Mouse (Mus musculus) Patski (cell line): Measurements from ENCODE around the gene Qprt. TPM values are rescaled to one million over a fixed set of nuclear protein-coding genes. Genes with fewer than 3 reads are reported as not detected.

Source experiments
- ATAC-seq: fragments of 100-300 bp; one replicate; pipeline ENCODE4 v1.8.0; 2021
- CTCF ChIA-PET: fragments of 350-600 bp; sonication (Branson Sonifier 250); formaldehyde crosslinking; loops from one replicate; lab custom pipeline; 2022; ENCODE audit warnings: inconsistent platforms; lab: Charles Lee
- POLR2A ChIA-PET: fragments of 350-600 bp; sonication (Branson Sonifier 250); formaldehyde crosslinking; loops from one replicate; lab custom pipeline; 2022; ENCODE audit warnings: antibody characterized with exemption, inconsistent platforms; lab: Charles Lee
- DNase-seq: peaks from one replicate; pipeline ENCODE4 v3.0.0-alpha.2; 2011; ENCODE audit warnings: low read depth, low spot score
- H3K27me3 ChIP-seq: fragments of 371-371 bp; one replicate; pipeline ENCODE4 v1.5.1; 2021
- CTCF ChIP-seq: fragments of 100-300 bp; IDR thresholded peaks from one replicate; pipeline ENCODE4 v1.5.1; 2021
- in situ Hi-C: fragments of 300-500 bp; cut with MboI; formaldehyde crosslinking; loops from 3 replicates; pipeline ENCODE4 v1.11.1; 2018; ENCODE audit warnings: low pct_unique_long_range_greater_than_20kb, mixed read lengths
- polyA plus RNA-seq: library from polyadenylated mRNA; unstranded; gene quantifications from one replicate; pipeline ENCODE4 v1.2.3, GENCODE M21; 2021

Gene Qprt
- polyA plus RNA-seq, 1 experiment from 2014 or later = not detected

DNA sequence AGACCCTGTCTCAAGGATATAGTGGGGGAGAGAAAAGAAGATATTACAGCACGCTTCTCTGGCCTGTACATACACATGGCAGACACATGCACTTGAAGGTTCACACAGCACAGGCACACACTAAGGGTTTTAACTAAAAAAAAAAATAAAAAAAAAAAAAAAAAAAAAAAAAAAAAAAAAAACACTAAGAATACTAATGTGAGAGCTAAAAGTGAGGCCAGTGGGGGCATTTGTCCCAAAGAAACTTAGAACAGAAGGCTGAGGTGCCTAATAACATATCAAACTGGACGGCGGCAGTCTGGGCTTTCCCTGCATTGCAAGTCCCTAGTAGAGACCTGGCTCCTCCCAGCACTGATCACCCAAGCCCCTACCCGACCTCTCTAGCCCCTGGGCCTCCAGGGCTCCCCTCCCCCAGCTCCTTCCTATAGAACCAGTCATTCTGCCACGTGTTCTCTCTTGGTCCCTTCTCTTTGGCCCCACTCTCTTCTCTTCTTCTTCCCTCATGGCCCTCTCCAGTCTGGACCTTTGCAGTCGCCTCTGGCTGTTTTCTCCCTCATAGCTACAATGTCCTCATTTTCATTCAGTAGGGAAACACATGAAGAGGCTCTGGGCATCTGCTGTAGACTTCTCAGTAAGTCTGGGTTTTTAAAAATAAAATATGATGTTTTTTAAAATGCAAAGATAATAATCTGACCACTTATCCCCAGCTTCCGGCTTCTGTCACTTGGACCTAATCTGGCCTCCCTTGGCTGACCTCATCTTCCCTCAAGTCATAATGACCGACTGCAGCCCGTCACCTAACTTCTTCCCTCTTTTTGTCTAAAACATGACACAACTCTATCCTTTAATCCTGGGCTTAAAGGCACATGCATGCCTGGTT, 23.6 kb upstream of the Qprt start:
- DNase-seq (no peak), ATAC-seq (no peak)
- CTCF ChIA-PET = interaction anchor here (1.3 to 2.3 kb wide), 3 partner anchors 12 to 39 kb away, joined by 3 to 6 read pairs (median 3); no protein-coding TSS in a partner anchor
- H3K27me3 ChIP-seq = no peaks in the 10 kb centered on the region
- in situ Hi-C loops = no loop called here
- POLR2A ChIA-PET = no interaction called here
- no peak for TF ChIP-seq CTCF

DNA sequence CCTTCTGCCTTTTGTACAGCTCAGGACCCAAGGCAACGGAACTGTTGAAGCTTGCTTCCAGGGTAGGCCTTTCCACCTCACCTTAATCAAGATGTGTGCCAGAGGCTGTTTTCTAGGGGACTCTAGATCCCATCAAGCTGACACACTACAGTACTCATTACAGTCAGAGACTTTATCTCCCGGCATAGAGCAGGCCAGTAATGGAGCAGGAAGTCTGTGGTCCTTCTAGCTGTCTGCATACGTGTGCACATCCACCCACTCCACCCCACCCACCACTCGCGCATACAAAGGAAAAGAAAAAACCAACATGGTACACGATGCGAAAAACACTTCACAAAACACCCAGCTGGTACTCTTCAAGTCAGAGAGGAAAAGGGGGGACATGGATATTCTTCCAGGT, 22.4 kb upstream of the Qprt start:
- in situ Hi-C loops = no loop called here
- ChIA-PET CTCF (interaction anchor here (1.0 to 2.5 kb wide), 5 partner anchors 13 to 70 kb away, joined by 3 to 6 read pairs (median 3); no protein-coding TSS in a partner anchor), POLR2A (no interaction called here)
- no peaks in the 10 kb centered on the region for H3K27me3 ChIP-seq
- DNase-seq = no peak
- no peak for TF ChIP-seq CTCF
- ATAC-seq = no peak

DNA sequence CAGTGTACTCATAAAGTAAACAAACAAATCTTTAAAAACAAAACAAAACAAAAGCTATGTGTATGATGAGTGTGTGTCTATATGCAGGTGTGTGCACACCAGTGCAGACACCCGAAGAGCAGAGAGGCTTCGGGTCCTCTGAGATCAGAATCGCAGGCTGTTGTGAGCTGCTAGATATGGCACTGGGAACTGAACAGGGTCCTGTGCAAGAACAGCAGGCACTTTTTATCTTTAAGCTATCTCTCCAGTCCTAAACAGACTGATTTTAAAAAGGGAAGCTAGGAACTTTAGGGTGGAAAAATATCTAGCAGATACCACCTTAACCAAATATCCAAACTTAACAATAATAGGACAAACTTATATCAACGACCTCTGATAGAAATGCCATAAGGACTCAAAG, 20.6 kb upstream of the Qprt start:
- DNase-seq (no peak), ATAC-seq (no peak)
- TF ChIP-seq CTCF = no peak
- CTCF ChIA-PET = interaction anchor here (2.5 kb wide), 1 partner anchor 12 kb away, joined by 6 read pairs; no protein-coding TSS in a partner anchor
- no peaks in the 10 kb centered on the region for H3K27me3 ChIP-seq
- POLR2A ChIA-PET = interaction anchor here (0.6 kb wide), 1 partner anchor 31 kb away, joined by 3 read pairs; no protein-coding TSS in a partner anchor
- in situ Hi-C loops = no loop called here

DNA sequence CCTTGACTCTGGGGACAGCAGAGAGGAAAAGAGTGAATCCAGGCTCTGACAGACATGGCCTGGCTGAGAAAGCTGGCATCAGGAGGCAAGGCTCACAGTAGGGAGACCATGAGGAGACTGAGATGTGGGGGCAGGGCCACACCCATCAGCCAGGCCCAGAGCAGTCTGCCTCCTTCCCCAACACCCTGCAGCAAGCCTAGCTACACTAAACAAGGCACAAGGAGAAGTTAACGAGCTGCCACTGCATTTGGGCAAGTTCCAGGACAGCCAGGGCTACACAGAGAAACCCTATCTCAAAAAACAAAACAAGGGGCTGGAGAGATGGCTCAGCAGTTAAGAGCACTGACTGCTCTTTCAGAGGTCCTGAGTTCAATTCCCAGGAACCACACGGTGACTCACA, 20.2 kb upstream of the Qprt start:
- no peak for DNase-seq
- ChIA-PET CTCF (interaction anchor here (2.5 kb wide), 1 partner anchor 12 kb away, joined by 6 read pairs; no protein-coding TSS in a partner anchor), POLR2A (interaction anchor here (0.6 kb wide), 1 partner anchor 31 kb away, joined by 3 read pairs; no protein-coding TSS in a partner anchor)
- no peak for ATAC-seq
- TF ChIP-seq CTCF = no peak
- no peaks in the 10 kb centered on the region for H3K27me3 ChIP-seq
- in situ Hi-C loops = no loop called here

DNA sequence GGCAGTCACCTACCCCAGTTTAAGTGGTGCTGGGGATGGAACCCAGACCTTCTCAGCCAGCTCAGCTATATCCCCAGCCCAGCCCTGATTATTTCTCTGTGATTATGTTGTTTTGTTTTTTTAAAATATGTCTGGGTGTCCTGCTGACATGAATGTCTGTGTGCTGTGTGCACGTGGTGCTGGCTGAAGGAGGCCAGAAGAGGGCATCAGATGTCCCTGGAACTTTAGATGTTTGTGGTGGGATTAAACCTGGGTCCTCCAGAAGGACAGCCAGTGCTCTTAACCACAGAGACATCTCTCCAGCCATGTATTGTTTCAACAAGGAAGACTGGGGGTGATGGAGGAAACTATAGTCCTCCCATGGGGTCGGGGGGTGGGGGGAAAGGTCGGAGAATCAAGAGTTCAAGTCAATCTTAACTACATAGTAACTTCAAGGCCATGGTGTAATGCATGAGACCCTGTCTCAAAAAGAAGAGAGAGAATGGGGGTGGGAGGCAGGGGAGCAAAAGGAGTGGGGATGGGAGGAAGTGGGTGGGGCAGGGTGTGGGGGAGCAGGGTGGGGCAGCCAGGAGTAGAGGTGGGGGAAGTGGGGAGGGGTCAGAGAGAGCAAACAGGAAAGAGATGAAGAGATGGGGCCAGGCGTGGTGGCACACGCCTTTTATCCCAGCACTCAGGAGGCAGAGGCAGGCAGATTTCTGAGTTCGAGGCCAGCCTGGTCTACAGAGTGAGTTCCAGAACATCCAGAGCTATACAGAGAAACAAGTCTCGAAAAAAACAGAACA, 18.8 kb upstream of the Qprt start:
- DNase-seq (no peak), ATAC-seq (no peak)
- POLR2A ChIA-PET = no interaction called here
- CTCF ChIA-PET = interaction anchor here (0.8 kb wide), 1 partner anchor 10 kb away, joined by 3 read pairs; no protein-coding TSS in a partner anchor
- in situ Hi-C loops = no loop called here
- no peak for TF ChIP-seq CTCF
- no peaks in the 10 kb centered on the region for H3K27me3 ChIP-seq

DNA sequence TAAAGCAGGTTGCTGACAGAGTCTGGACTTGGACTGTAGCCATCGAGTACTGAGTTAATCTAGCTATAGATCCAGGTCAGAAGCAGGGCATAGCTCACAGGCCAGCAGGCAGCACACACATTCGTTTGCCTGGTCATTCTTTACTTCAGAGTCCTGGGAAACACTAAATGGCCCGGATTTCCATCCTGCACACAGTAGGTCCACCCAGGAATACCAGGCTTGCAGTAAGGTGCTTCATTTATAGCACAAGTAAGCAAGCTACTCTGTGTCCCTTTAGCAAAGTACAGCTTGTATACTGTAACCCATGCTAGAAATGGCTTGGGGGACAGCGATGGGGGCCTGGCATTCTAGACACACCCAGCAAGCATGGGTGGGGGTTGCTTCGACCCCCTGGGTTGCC, 17.5 kb upstream of the Qprt start:
- no peak for ATAC-seq
- TF ChIP-seq CTCF = no peak
- no peaks in the 10 kb centered on the region for H3K27me3 ChIP-seq
- DNase-seq = no peak
- CTCF ChIA-PET = interaction anchor here (1.0 to 1.1 kb wide), 2 partner anchors 10 to 36 kb away, joined by 3 to 4 read pairs; no protein-coding TSS in a partner anchor
- in situ Hi-C loops = no loop called here
- POLR2A ChIA-PET = interaction anchor here (0.6 kb wide), 1 partner anchor 17 kb away, joined by 3 read pairs; no protein-coding TSS in a partner anchor

DNA sequence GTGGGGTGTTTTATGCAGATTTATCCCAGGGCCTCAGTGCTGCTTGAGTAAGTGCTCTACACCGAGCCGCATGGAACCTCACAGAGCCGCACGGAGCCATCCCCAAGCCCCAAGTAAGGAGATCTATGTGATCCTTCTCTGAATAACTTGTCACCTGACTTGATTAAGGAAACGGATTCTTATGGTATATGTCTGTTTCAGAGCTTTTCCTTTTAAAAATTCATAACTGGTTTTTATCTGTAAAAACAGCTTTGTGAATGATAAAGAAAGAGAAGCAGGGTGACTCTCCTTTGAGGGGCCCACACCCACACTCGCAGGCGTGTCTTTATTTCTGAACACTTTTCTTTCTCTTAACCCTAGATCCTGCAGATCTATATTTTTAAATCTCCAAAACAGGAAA, 17.1 kb upstream of the Qprt start:
- H3K27me3 ChIP-seq = no peaks in the 10 kb centered on the region
- in situ Hi-C loops = no loop called here
- ATAC-seq = no peak

DNA sequence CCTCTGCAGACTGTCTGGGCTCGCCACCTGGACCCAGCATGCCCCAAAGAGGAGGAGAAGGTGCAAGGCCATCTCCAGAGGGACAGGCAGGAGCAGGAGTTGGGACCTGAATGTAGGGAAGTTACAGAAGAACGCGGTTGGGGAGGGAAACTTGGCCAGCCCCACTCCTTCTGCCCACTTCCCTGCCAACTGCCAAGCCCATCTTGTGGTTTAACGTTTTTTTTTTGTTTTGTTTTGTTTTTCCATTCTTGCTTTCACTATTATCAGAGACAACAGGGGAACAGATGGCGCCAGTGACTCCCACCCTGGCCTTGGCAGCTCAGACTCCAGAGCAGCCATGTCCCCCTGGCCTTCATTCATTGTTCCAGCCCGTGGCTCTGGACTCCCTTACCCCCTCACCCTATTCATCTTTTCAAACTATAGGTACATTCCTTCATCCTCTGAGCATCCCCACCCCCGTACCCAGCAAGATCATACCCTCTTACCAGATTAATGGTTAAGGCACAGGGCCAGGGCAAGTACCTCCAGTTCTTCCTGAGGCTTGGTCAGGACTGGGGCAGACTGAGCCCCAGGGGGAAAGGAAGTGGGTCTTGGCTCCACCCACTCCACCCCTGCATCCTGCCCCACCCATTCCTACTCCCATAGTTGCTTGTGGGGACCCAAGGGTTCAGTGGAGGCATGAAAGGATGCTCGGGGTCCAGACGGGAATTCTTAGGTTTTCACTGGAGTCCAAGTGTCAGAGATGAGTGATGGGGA, 15.4 kb upstream of the Qprt start, which contains the start of gene Spn:
Spn (minus strand) TSS at position 562 of the 756 bp plus-strand sequence.
- POLR2A ChIA-PET = no interaction called here
- CTCF ChIA-PET = no interaction called here
- no peak for ATAC-seq
- no peaks in the 10 kb centered on the region for H3K27me3 ChIP-seq
- no peak for DNase-seq
- no peak for TF ChIP-seq CTCF
- in situ Hi-C loops = no loop called here

More for the DNA sequence above, 17.1 kb upstream of the Qprt start:
- ChIA-PET CTCF (interaction anchor here (1.0 to 1.1 kb wide), 2 partner anchors 9 to 37 kb away, joined by 3 to 4 read pairs; no protein-coding TSS in a partner anchor), POLR2A (interaction anchor here (0.6 kb wide), 1 partner anchor 17 kb away, joined by 3 read pairs; no protein-coding TSS in a partner anchor)
- TF ChIP-seq CTCF = no peak
- no peak for DNase-seq

DNA sequence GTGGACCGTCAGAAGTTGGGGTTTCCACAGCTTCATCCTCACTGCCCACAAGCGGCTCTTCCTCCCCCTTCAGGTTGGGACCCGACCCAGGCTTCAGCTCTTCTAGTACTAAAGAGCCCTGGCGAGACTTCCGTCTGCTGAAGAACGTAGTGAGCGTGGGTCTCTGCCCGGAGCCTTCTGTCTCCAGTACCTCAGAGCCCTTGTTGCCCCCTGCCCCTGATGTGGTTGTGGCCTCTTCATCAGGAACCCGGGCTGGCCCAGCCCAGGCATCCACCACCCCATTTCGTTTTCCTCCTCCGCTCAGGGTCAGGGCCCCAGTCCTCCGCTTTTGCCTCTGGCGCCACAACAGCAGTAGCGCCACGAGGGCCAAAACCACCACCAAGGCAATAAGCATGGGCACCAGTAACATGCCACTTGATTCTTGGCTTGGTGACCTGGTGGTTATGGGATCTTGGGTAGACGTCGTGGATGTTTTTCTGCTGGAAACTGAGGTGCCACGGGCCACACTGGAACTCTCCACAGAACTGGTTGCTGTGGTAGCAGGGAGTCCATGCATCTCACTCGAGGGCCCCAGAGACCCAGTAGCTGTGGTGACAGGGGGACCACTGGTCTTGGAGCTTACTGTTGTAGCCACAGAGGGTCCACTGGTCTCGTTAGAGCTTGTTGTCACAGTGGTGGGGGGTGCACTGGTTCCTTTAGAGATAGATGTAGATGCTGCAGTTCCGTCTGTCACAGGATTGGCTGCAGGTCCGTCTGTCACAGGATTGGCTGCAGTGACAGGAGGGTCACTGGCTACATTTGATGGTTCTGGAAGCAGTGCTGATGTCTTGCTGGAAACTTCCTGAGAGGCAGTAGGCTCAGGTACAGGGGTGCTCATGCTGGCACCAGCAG, 14.4 kb upstream of the Qprt start:
- DNase-seq (no peak), ATAC-seq (no peak)
- ChIA-PET CTCF (no interaction called here), POLR2A (no interaction called here)
- in situ Hi-C loops = no loop called here
- no peak for TF ChIP-seq CTCF
- no peaks in the 10 kb centered on the region for H3K27me3 ChIP-seq
